Mouse (Mus musculus) A20 (cell line): ENCODE data around the gene Slc35b2.

Experiments used
- DNase-seq: peaks from one replicate; pipeline ENCODE4 v3.0.0-alpha.2; 2011; ENCODE audit warnings: low read depth, low spot score

Slc35b2 gene

DNA sequence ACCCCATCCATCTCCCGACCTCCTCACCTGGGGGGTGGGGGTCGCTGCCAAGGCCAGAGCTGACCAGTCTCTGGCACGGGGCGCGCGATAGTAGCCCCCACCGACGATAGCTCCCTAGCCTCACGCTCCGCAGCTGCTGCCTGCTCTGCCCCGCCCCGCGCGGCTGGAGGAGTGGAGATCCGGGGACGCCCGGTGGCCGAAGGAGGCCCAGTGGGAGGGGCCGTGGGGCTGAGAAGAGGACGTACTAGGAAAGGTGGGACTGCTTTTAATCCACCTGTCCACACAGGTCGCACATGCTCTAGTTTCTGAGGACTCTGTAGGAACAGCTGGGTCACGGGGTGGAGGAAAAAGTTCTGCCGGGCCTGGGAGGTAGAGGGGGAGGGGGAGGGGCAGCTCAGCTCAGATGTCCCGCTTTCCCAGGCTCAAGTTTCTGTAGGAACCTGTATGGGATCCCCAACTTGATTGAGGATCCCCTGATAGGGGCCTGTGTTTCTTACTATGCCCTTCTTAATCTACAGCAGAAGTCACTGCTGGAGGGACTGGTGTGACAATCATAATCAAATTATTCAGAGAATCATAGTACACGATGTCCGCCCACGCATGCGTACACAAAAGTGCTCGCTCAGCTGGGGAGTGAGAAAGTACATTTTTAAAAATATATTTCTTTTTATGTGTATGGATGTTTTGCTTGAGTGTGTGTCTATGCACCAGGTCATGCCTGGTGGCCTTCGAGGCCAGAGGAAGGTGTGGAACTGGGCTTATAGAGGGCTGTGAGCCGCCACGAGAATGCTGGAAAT, 36.0 kb downstream of the Slc35b2 start, which contains the start of gene Slc29a1:
Gene Slc29a1 (minus strand): TSS at position 161 of the 797 bp plus-strand sequence.
- no peak for DNase-seq

DNA sequence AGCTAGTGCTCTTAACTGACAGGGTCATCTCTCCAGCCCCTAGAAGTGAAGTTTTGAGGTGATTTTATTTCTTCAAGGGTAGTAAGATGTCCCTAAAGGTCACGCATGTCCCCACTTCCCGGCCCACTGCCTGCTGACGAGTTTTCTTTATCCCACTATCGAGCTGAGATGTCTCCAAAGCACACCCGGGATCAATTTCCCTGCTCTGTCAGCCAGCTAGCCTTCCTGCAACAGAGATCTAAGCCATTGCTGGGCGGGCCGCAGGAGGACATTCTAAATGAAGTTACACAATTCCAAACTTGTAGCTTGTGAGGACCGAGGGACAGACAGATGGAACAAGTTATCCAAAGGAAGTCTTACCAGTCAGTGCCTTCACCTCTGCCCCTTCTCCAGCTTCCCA, 36.6 kb downstream of the Slc35b2 start:
- no peak for DNase-seq

DNA sequence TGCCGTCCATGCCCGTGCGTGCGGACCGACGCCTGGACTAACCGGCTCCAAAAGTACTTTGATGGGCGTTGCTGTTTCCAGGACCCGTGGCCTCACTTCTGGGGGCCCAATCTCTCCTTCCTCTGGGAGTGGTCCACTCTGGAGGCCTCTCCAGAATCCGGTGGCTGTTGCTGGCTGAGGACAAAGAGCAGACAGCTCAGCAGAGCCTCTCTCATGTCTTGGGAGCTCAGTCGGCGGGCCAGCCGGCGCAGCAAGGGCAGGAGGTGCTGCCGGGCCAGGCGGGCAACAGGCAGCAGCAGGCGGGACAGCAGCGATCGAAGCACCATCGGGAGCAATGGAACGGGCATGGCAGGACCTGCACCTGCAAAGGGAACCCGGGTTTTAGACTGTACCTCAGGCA, 37.7 kb downstream of the Slc35b2 start:
- DNase-seq: no peak

DNA sequence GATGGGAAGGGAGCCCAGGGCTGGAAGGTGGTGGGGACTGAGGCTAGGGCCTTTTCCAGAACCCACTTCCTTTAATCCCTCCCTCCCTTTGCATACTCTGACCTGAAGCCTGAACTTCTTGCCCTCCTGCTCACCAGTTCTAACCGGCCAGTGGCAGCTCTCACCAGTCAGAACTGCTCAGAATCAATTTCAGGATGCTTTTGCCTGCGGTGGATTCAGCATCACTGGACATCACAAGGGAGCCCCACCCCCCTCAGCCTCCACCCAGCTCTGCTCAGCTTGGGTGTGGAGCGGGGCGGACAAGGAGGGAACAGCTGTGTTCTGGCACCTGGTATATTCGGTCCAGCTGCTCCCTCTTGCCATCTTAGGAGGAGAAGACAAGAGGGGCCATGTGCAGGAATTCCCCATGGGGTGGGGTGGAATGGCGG, 38.2 kb downstream of the Slc35b2 start, which contains the start of gene Mymx:
Gene Mymx (minus strand): TSS at position 226 of the 428 bp plus-strand sequence.
- no peak for DNase-seq

DNA sequence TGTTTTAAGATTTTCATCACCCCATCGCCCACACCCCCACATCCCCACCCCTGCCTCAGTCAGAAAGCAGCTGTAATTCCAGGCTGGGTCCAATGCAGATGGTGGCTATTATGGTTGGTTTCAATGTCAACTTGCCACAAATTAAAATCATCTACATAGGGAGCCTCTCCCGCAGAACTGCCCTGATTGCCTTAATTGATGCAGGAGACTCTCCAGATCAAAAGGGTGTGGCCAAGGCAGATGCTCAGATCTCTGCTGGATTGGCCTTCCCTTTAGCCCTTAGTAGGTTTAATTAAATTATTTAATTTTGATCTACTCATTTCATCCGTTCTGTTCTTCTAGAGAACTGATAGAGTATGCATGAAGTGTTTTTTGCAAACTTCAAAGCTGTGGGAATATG, 39.3 kb downstream of the Slc35b2 start:
- no peak for DNase-seq

DNA sequence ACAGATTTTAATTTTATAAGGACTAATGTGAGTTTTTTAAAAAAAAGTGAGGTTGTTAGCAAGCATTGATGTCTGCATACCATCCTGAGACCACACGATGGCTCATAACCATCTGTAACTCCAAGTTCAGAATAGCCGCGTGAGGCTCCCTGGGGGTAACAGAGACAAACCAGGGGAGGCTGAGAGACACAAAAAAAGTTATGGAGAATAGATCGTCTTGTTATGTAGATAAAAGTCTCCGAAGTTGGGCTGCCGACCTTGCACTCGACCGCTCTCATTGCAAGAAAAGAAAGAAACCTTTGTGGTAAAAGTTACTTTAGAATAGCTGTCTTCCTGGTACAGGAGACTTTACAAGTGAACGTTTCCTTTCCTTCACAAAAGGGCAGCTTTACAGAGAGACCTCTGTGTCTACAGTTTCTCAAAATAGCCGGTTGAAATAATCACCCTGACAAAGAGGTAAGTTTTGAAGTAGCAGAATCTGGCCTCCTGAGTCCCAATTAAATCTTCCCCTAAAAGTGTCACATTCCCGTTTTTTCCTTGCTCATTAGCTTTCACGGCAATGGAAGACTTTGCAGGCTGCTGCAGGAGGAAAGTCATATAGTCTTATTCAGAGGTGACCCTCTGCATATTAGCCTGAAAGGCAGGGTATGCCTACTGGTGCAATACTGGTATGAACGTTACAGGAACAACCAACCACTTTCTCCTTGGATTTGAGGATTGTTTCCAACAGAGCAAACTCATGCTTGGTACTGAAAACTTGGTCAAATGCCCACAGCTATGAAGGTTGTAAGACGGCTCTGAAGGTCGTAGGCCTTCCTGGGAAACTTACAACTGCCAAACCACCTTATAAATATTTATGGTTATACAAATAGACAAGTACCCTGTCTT, 43.6 kb downstream of the Slc35b2 start:
- no peak for DNase-seq

DNA sequence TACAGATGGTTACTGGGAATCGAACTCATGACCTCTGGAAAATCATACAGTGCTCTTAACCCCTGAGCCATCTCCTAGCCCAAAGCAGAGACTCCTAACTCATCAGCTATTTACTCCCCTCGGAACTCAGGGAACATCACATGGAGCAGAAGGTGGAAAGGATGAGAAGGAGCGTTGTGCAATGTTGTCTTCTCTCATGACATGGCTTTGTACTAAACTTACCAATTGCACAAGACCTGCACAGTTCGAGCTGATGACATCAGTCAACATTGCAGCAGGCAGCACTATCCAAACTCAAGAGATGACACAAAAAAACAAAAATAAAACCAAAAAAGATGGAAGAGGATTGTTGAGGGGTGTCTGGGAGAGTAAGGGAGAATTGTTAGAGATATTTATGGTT, 44.7 kb downstream of the Slc35b2 start:
- no peak for DNase-seq

DNA sequence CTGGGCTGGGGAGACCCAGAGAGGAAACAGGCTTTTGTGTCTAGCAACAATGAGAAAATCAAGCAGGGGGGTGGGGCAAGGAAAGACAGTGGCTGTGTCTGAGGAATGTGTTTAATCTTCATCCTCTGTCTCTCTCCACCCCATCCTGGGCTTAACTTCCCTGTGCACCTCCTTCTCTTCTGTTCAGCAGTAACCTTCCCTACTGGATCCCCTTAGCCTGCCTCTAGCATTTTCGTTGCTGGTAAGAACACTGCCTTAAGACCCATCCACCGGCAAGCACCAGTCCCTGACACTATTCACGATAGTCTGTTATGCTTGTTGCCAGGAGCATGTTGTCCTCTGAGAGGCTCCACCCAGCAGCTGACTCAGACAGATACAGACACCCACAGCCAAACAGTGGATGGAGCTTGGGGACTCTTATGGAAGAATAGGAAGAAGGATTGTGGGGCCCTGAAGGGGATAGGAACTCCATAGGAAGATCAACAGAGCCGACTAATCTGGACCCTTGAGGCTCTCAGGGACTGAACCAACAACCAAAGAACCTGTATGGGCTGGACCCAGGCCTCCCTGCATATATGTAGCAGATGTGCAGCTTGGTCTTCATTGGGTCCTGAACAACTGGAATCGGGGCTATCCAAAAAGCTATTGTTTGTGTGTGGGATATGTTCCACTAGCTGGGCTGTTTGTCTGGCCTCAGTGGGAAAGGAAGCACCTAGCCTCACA, 46.6 kb downstream of the Slc35b2 start:
- DNase-seq: no peak

DNA sequence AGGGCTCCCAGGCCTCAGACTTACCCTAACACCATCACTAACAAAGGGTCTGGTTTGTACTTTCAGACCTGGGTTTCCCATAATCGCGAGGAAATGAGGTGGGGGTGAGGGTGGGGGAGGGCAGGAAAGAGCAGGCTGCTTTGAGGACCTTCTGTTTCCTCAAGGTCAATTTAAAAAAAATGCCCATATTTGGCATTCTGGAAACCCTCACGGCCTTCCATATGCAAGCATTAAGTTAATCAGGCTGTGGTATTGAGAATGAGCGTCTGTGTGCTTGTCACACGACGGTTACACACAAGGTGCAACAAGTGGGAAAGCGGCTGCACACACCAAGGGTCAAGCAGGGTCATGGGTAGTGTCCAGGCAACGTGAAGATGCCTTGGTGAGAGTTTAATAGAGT, 48.3 kb downstream of the Slc35b2 start:
- no peak for DNase-seq

DNA sequence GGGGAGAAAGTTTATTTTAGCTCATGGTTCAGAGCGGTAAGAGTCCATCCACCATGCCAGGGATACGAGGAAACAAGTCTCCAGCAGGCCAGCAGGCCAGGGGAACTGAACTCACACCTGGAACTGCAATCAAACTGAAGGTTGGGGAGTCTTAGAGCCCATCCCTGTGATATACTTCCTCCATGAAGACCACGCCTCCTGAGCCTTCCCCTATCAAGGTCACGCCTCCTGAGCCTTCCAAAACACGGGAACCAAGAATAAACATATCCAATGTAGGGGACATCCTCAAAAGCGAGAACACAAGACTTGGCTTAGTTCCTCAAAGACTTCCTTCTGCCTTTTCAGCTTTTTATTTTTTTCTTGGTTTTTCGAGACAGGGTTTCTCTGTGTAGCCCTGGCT, 49.2 kb downstream of the Slc35b2 start:
- DNase-seq: no peak

DNA sequence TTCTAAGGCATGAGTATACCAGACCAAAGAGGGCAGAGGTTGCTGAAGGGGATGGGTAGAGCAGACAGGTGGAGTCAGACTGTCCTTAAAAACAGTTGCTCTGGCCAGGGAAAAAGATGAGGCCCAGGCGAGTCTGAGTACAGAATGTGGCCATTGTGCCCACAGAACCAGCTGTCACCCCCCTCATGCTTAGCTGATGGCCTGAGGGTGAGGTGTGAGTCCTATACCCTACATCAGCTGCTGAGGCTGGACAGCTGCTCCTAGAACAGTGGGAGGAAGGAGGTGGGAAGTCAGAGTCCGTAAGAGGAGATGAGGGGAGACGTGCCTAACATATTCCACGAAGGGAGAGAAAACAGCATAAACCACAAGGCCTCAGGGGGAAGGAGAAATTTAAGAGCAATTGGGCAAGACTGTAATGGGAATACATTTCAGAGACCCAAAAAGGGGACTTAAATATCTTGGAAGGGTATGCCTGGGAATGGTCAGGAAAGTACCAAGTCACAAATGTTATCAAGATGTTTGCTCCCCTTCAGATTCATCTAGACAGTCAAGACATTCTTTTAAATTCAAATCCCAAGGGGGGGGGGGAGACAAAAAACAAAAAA, 52.5 kb downstream of the Slc35b2 start:
- no peak for DNase-seq

DNA sequence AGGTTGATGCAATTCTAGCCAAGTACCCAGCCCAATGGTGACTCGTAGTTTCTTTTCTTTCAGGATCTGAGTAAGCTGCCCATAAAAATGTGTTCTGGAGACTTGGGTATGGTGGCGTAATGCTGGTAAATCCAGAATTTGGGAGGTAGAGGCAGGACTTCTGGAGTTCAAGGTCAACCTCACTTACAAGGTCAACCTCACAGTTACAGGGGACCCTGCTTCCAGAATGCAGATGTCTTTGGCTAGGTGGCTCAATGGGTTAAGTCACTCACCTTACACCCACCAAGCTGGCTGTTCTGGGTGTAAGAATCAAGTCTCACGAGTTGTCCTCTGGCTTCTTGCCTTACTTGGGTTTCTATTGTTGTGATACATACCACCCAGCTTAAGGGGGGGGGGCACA, 53.0 kb downstream of the Slc35b2 start:
- no peak for DNase-seq
